Mouse (Mus musculus): ENCODE data around the gene Ace3.
"Not testable (repeated sequence)": the region's sequence is repeated elsewhere in the genome, so short reads cannot be mapped to it uniquely, and the experiment has no call there.

Ace3 gene

GRCm38 (mm10) chr11:106027607-106028006 is 33.1 kb downstream of the Ace3 start:
- in situ Hi-C loops (cut with MboI; ENCODE audit: low pct_unique_long_range_greater_than_20kb in 1 of 2, low sequenced_read_pairs in 2 of 2, unreplicated experiment in 1 of 2) = no loop called here

- in situ Hi-C loops (cut with MboI; ENCODE audit: low pct_unique_long_range_greater_than_20kb in 1 of 2, low sequenced_read_pairs in 2 of 2, unreplicated experiment in 1 of 2) = not testable (repeated sequence)
Observed at GRCm38 (mm10) chr11:106032074-106032473, 37.6 kb downstream of the Ace3 start.

- in situ Hi-C loops (cut with MboI; ENCODE audit: low pct_unique_long_range_greater_than_20kb in 1 of 2, low sequenced_read_pairs in 2 of 2, unreplicated experiment in 1 of 2) = no loop called here
Observed at GRCm38 (mm10) chr11:106033491-106033919, 39.0 kb downstream of the Ace3 start.

- in situ Hi-C loops (cut with MboI; ENCODE audit: low pct_unique_long_range_greater_than_20kb in 1 of 2, low sequenced_read_pairs in 2 of 2, unreplicated experiment in 1 of 2) = no loop called here
Observed at GRCm38 (mm10) chr11:106034986-106035385, 40.5 kb downstream of the Ace3 start.

GRCm38 (mm10) chr11:106036548-106037417 is 42.3 kb downstream of the Ace3 start, which contains the start of gene Dcaf7:
Gene Dcaf7, plus strand, starts transcription at chr11:106036872.
- in situ Hi-C loops (cut with MboI; ENCODE audit: low pct_unique_long_range_greater_than_20kb in 1 of 2, low sequenced_read_pairs in 2 of 2, unreplicated experiment in 1 of 2) = no loop called here

- in situ Hi-C loops (cut with MboI; ENCODE audit: low pct_unique_long_range_greater_than_20kb in 1 of 2, low sequenced_read_pairs in 2 of 2, unreplicated experiment in 1 of 2) = no loop called here
Observed at GRCm38 (mm10) chr11:106037418-106037751, 42.9 kb downstream of the Ace3 start.

- in situ Hi-C loops (cut with MboI; ENCODE audit: low pct_unique_long_range_greater_than_20kb in 1 of 2, low sequenced_read_pairs in 2 of 2, unreplicated experiment in 1 of 2) = no loop called here
Observed at GRCm38 (mm10) chr11:106044349-106044748, 49.9 kb downstream of the Ace3 start.

- in situ Hi-C loops (cut with MboI; ENCODE audit: low pct_unique_long_range_greater_than_20kb in 1 of 2, low sequenced_read_pairs in 2 of 2, unreplicated experiment in 1 of 2) = no loop called here
Observed at GRCm38 (mm10) chr11:106045256-106045655, 50.8 kb downstream of the Ace3 start.

GRCm38 (mm10) chr11:106045780-106046179 is 51.3 kb downstream of the Ace3 start:
- in situ Hi-C loops (cut with MboI; ENCODE audit: low pct_unique_long_range_greater_than_20kb in 1 of 2, low sequenced_read_pairs in 2 of 2, unreplicated experiment in 1 of 2) = no loop called here

GRCm38 (mm10) chr11:106046584-106046983 is 52.1 kb downstream of the Ace3 start:
- in situ Hi-C loops (cut with MboI; ENCODE audit: low pct_unique_long_range_greater_than_20kb in 1 of 2, low sequenced_read_pairs in 2 of 2, unreplicated experiment in 1 of 2) = no loop called here

- in situ Hi-C loops (cut with MboI; ENCODE audit: low pct_unique_long_range_greater_than_20kb in 1 of 2, low sequenced_read_pairs in 2 of 2, unreplicated experiment in 1 of 2) = no loop called here
Observed at GRCm38 (mm10) chr11:106053921-106054320, 59.4 kb downstream of the Ace3 start.

GRCm38 (mm10) chr11:106054600-106054999 is 60.1 kb downstream of the Ace3 start:
- in situ Hi-C loops (cut with MboI; ENCODE audit: low pct_unique_long_range_greater_than_20kb in 1 of 2, low sequenced_read_pairs in 2 of 2, unreplicated experiment in 1 of 2) = no loop called here
